Mouse (Mus musculus): Measurements from ENCODE around the gene Elovl1. TPM values are rescaled to one million over a fixed set of nuclear protein-coding genes. Genes with fewer than 3 reads are reported as not detected.

The Elovl1 gene
- polyA plus RNA-seq, 1 experiment from 2014 or later = 48.1 TPM

Other genes with a start within 250 kb of the Elovl1 start
- 33.7 and 42.7 TPM in 2 replicates for gene Kdm4a, start 248.1 kb upstream of the Elovl1 start, polyA plus RNA-seq (2016; fragmentation: Nextera tagmentation; extraction: Ambion mirVana)
- gene Ptprf, start 136.7 kb upstream of the Elovl1 start, polyA plus RNA-seq (2016; fragmentation: Nextera tagmentation; extraction: Ambion mirVana) = 67.5 and 77.3 TPM in 2 replicates
- 8.4 and 11.4 TPM in 2 replicates for gene Szt2, start 18.8 kb upstream of the Elovl1 start, polyA plus RNA-seq (2016; fragmentation: Nextera tagmentation; extraction: Ambion mirVana)
- gene Med8, start 18.8 kb upstream of the Elovl1 start, polyA plus RNA-seq (2016; fragmentation: Nextera tagmentation; extraction: Ambion mirVana) = 141 and 147 TPM in 2 replicates
- 431 and 433 TPM in 2 replicates for gene Cdc20, start 9.3 kb downstream of the Elovl1 start, polyA plus RNA-seq (2016; fragmentation: Nextera tagmentation; extraction: Ambion mirVana)
- gene Mpl, start 29.4 kb downstream of the Elovl1 start, polyA plus RNA-seq (2016; fragmentation: Nextera tagmentation; extraction: Ambion mirVana) = 0.74 and 1.2 TPM in 2 replicates
- 16.8 and 19.4 TPM in 2 replicates for gene Tie1, start 62.0 kb downstream of the Elovl1 start, polyA plus RNA-seq (2016; fragmentation: Nextera tagmentation; extraction: Ambion mirVana)
- 0.78 and 1.2 TPM in 2 replicates for gene 2610528J11Rik, start 98.9 kb downstream of the Elovl1 start, polyA plus RNA-seq (2016; fragmentation: Nextera tagmentation; extraction: Ambion mirVana)
- gene Tmem125, start 116.0 kb downstream of the Elovl1 start, polyA plus RNA-seq (2016; fragmentation: Nextera tagmentation; extraction: Ambion mirVana) = 0.34 and 0.54 TPM in 2 replicates
- gene Cfap57, start 192.7 kb downstream of the Elovl1 start, polyA plus RNA-seq (2016; fragmentation: Nextera tagmentation; extraction: Ambion mirVana) = 0.36 and 0.64 TPM in 2 replicates
- gene Ebna1bp2, start 192.7 kb downstream of the Elovl1 start, polyA plus RNA-seq (2016; fragmentation: Nextera tagmentation; extraction: Ambion mirVana) = 180 and 228 TPM in 2 replicates
- not detected in 2 replicates for gene Olfr62, start 230.9 kb downstream of the Elovl1 start, polyA plus RNA-seq (2016; fragmentation: Nextera tagmentation; extraction: Ambion mirVana)